Mouse (Mus musculus): Measurements from ENCODE around the gene Pisd. TPM values are rescaled to one million over a fixed set of nuclear protein-coding genes. Genes with fewer than 3 reads are reported as not detected.
"Not testable (repeated sequence)": the region's sequence is repeated elsewhere in the genome, so short reads cannot be mapped to it uniquely, and the experiment has no call there.

Gene Pisd
- 94.5 and 95.7 TPM in 2 replicates for total RNA-seq (2014; rRNA removed)
- 89.0 and 98.1 TPM in 2 replicates for polyA plus RNA-seq (2015; fragmentation: Nextera tagmentation; extraction: Ambion mirVana)

GRCm38 (mm10) chr5:32785313-32785915 lies at the start of gene Pisd:
Gene Pisd (minus strand): TSS chr5:32785646.
- peak within 1 kb of the TSS; percentile 74 for H3K27ac ChIP-seq (ENCODE audit: low read depth, low read length)
- DNase-seq (ENCODE audit: low spot score) (peak; percentile 96), ATAC-seq (ENCODE audit: low FRiP score) (peak; percentile 100)
- 0 out of 2 replicates have a peak, but pooled peaks cover 2% of the 10 kb centered on the region for H3K4me1 ChIP-seq (ENCODE audit: insufficient read depth, low read length)
- peak; percentile 72 for TF ChIP-seq CTCF (IDR thresholded peaks at IDR 0.05)
- H3K27me3 ChIP-seq (ENCODE audit: insufficient read depth, low read length), result no peaks in the 10 kb centered on the region
- no peaks in the 10 kb centered on the region for H3K9me3 ChIP-seq (ENCODE audit: low read length)
- peaks cover 3% of the 10 kb centered on the region; the same call in 1 of the 2 replicates for H3K36me3 ChIP-seq (ENCODE audit: insufficient read depth, low read length)
- H3K9ac ChIP-seq (replicated peaks; ENCODE audit: low read length, poor library complexity, severe bottlenecking), result peak within 1 kb of the TSS; percentile 64
- peak within 1 kb of the TSS; percentile 76 for H3K4me3 ChIP-seq (ENCODE audit: low read depth, low read length)
- WGBS, result under 1% methylated on average over 50 of the region's 52 CpGs
- peak within 1 kb of the TSS; percentile 63 for H3K4me2 ChIP-seq (ENCODE audit: low read depth, low read length, poor library complexity, severe bottlenecking)

GRCm38 (mm10) chr5:32834497-32834896 lies 49.1 kb upstream of the Pisd start:
- Histone ChIP-seq H3K4me1 (ENCODE audit: insufficient read depth, low read length) (no peaks in the 10 kb centered on the region), H3K9me3 (ENCODE audit: low read length) (no peaks in the 10 kb centered on the region), H3K4me3 (ENCODE audit: low read depth, low read length) (no peak overlapping the region), H3K9ac (replicated peaks; ENCODE audit: low read length, poor library complexity, severe bottlenecking) (no peak overlapping the region), H3K27ac (ENCODE audit: low read depth, low read length) (no peak overlapping the region), H3K4me2 (ENCODE audit: low read depth, low read length, poor library complexity, severe bottlenecking) (no peak overlapping the region), H3K36me3 (ENCODE audit: insufficient read depth, low read length) (peaks cover 29% of the 10 kb centered on the region; the same call in 1 of the 2 replicates), H3K27me3 (ENCODE audit: insufficient read depth, low read length) (no peaks in the 10 kb centered on the region)
- ATAC-seq (ENCODE audit: low FRiP score) (no peak), DNase-seq (ENCODE audit: low spot score) (no peak)
- 94% methylated on average over 1 of the region's 1 CpGs for WGBS
- no peak for TF ChIP-seq CTCF (IDR thresholded peaks at IDR 0.05)

- DNase-seq (ENCODE audit: low spot score) (no peak), ATAC-seq (ENCODE audit: low FRiP score) (no peak)
- H3K9ac ChIP-seq (replicated peaks; ENCODE audit: low read length, poor library complexity, severe bottlenecking), result no peak overlapping the region
- TF ChIP-seq CTCF (IDR thresholded peaks at IDR 0.05), result no peak
- H3K9me3 ChIP-seq (ENCODE audit: low read length), result no peaks in the 10 kb centered on the region
- no peak overlapping the region for H3K4me3 ChIP-seq (ENCODE audit: low read depth, low read length)
- no peaks in the 10 kb centered on the region for H3K27me3 ChIP-seq (ENCODE audit: insufficient read depth, low read length)
- WGBS, result 85% methylated on average over 2 of the region's 2 CpGs
- H3K36me3 ChIP-seq (ENCODE audit: insufficient read depth, low read length), result peaks cover 27% of the 10 kb centered on the region
- H3K27ac ChIP-seq (ENCODE audit: low read depth, low read length), result no peak overlapping the region
- H3K4me1 ChIP-seq (ENCODE audit: insufficient read depth, low read length), result no peaks in the 10 kb centered on the region
- no peak overlapping the region for H3K4me2 ChIP-seq (ENCODE audit: low read depth, low read length, poor library complexity, severe bottlenecking)
Observed at GRCm38 (mm10) chr5:32830054-32830453, 44.6 kb upstream of the Pisd start.

- not testable (repeated sequence) for H3K4me2 ChIP-seq (ENCODE audit: low read depth, low read length, poor library complexity, severe bottlenecking); H3K4me3 ChIP-seq (ENCODE audit: low read depth, low read length); H3K9ac ChIP-seq (replicated peaks; ENCODE audit: low read length, poor library complexity, severe bottlenecking); ATAC-seq (ENCODE audit: low FRiP score); H3K27ac ChIP-seq (ENCODE audit: low read depth, low read length); H3K27me3 ChIP-seq (ENCODE audit: insufficient read depth, low read length); H3K9me3 ChIP-seq (ENCODE audit: low read length); DNase-seq (ENCODE audit: low spot score); H3K4me1 ChIP-seq (ENCODE audit: insufficient read depth, low read length)
- H3K36me3 ChIP-seq (ENCODE audit: insufficient read depth, low read length), result peaks cover 24% of the 10 kb centered on the region
- WGBS, result 84% methylated on average over 1 of the region's 1 CpGs
Observed at GRCm38 (mm10) chr5:32828766-32829165, 43.3 kb upstream of the Pisd start.

GRCm38 (mm10) chr5:32827009-32827408 lies 41.6 kb upstream of the Pisd start, which contains the start of gene Gm20671:
Gene Gm20671 (minus strand): TSS chr5:32827109.
- no peaks in the 10 kb centered on the region for H3K9me3 ChIP-seq (ENCODE audit: low read length)
- no peak within 1 kb of the TSS for H3K9ac ChIP-seq (replicated peaks; ENCODE audit: low read length, poor library complexity, severe bottlenecking)
- no peak within 1 kb of the TSS for H3K4me3 ChIP-seq (ENCODE audit: low read depth, low read length)
- H3K4me1 ChIP-seq (ENCODE audit: insufficient read depth, low read length), result no peaks in the 10 kb centered on the region
- TF ChIP-seq CTCF (IDR thresholded peaks at IDR 0.05), result no peak
- H3K27me3 ChIP-seq (ENCODE audit: insufficient read depth, low read length), result no peaks in the 10 kb centered on the region
- WGBS, result 93% methylated on average over 7 of the region's 7 CpGs
- no peak within 1 kb of the TSS for H3K27ac ChIP-seq (ENCODE audit: low read depth, low read length)
- no peak within 1 kb of the TSS for H3K4me2 ChIP-seq (ENCODE audit: low read depth, low read length, poor library complexity, severe bottlenecking)
- DNase-seq (ENCODE audit: low spot score) (no peak), ATAC-seq (ENCODE audit: low FRiP score) (no peak)
- H3K36me3 ChIP-seq (ENCODE audit: insufficient read depth, low read length), result peaks cover 24% of the 10 kb centered on the region

GRCm38 (mm10) chr5:32820471-32820870 lies 35.0 kb upstream of the Pisd start:
- peaks cover 33% of the 10 kb centered on the region for H3K36me3 ChIP-seq (ENCODE audit: insufficient read depth, low read length)
- WGBS, result 94% methylated on average over 8 of the region's 8 CpGs
- H3K9me3 ChIP-seq (ENCODE audit: low read length), result no peaks in the 10 kb centered on the region
- TF ChIP-seq CTCF (IDR thresholded peaks at IDR 0.05), result no peak
- no peak for DNase-seq (ENCODE audit: low spot score)
- H3K9ac ChIP-seq (replicated peaks; ENCODE audit: low read length, poor library complexity, severe bottlenecking), result no peak overlapping the region
- H3K27me3 ChIP-seq (ENCODE audit: insufficient read depth, low read length), result no peaks in the 10 kb centered on the region
- no peak for ATAC-seq (ENCODE audit: low FRiP score)
- H3K27ac ChIP-seq (ENCODE audit: low read depth, low read length), result no peak overlapping the region
- no peaks in the 10 kb centered on the region for H3K4me1 ChIP-seq (ENCODE audit: insufficient read depth, low read length)
- H3K4me3 ChIP-seq (ENCODE audit: low read depth, low read length), result no peak overlapping the region
- H3K4me2 ChIP-seq (ENCODE audit: low read depth, low read length, poor library complexity, severe bottlenecking), result no peak overlapping the region
